Mouse (Mus musculus) forebrain, embryonic 14.5 days (tissue): ENCODE measurements at regions not wholly inside any gene's neighbourhood (a gene's known extent, or its start where the extent isn't known, plus 50 kb on each side); places are given as distances from the start of the nearest gene placed in this dataset.

Experiments
- ATAC-seq: fragments of 200-750 bp; cut with Nextera tagmentation; 2 replicates; pipeline ENCODE4 v1.8.0; 2017; ENCODE audit warnings: mild to moderate bottlenecking, moderate library complexity
- DNase-seq: peaks from one replicate; pipeline ENCODE4 v3.0.0-alpha.2; 2015; ENCODE audit warnings: low spot score
- H3K27ac ChIP-seq: fragments of 300-500 bp; sonication (generic); 2 replicates; pipeline ENCODE4 v1.5.1; 2014; ENCODE audit warnings: low read depth, mild to moderate bottlenecking, control low read depth, low read length, moderate library complexity
- H3K27me3 ChIP-seq: fragments of 300-500 bp; sonication (generic); replicated peaks from 2 replicates; pipeline ENCODE4 v1.6.1; 2014; ENCODE audit warnings: low read length, control low read depth, mixed read lengths; ENCODE audit not compliant: control insufficient read depth, insufficient read depth
- H3K36me3 ChIP-seq: fragments of 300-500 bp; sonication (generic); 2 replicates; pipeline ENCODE4 v1.6.1; 2014; ENCODE audit warnings: low read length, control low read depth; ENCODE audit not compliant: control insufficient read depth, insufficient read depth
- H3K4me1 ChIP-seq: fragments of 300-500 bp; sonication (generic); 2 replicates; pipeline ENCODE4 v1.6.1; 2014; ENCODE audit warnings: antibody characterized with exemption, low read length, control low read depth; ENCODE audit not compliant: control insufficient read depth, insufficient read depth
- H3K4me2 ChIP-seq: fragments of 300-500 bp; sonication (generic); 2 replicates; pipeline ENCODE4 v1.6.1; 2014; ENCODE audit warnings: mild to moderate bottlenecking, control low read depth, low read length
- H3K4me3 ChIP-seq: fragments of 300-500 bp; sonication (generic); 2 replicates; pipeline ENCODE4 v1.5.1; 2014; ENCODE audit warnings: low read depth, low read length, control low read depth
- H3K9ac ChIP-seq: fragments of 300-500 bp; sonication (generic); 2 replicates; pipeline ENCODE4 v1.6.1; 2014; ENCODE audit warnings: mild to moderate bottlenecking, low read length, control low read depth, moderate library complexity
- H3K9me3 ChIP-seq: fragments of 300-500 bp; sonication (generic); replicated peaks from 2 replicates; pipeline ENCODE4 v1.6.1; 2016; ENCODE audit warnings: low read length, control low read depth, mixed read lengths; ENCODE audit not compliant: control insufficient read depth
- WGBS: fragments of 180-500 bp; shearing (Covaris S2); extraction: QIAGEN DNeasy Blood & Tissue Kit; methylation state at CpG from one replicate; pipeline ENCODE4 v1.1.7; 2014; 5-methylcytosine and 5-hydroxymethylcytosine counted together

DNA sequence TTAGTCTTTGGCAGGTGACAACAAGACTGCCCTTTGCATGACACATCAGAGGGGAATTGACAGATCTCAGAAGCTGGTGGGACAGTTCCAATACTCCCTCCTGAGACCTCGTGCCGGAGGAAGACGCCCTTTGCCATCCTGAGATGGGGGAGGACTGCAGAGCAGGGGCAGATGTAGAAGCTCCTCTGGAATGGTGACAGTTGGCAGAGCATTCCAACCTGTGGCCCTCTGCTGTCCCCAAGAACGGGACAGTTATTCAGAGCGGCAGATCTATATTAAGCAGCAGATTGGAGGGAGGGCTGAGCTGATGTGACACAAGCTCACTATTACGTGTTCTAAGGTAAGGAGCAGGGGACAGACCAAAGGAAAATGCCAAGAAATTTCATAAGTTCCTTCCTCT, 97.7 kb upstream of the Ppargc1a start:
- no peak overlapping the region for H3K9ac ChIP-seq
- no peak overlapping the region for H3K4me2 ChIP-seq
- ATAC-seq (no peak), DNase-seq (no peak)
- no peak overlapping the region for H3K27ac ChIP-seq
- no peaks in the 10 kb centered on the region for H3K9me3 ChIP-seq
- 86% methylated on average over 6 of the region's 6 CpGs for WGBS
- H3K4me3 ChIP-seq = no peak overlapping the region
- no peaks in the 10 kb centered on the region for H3K36me3 ChIP-seq
- H3K4me1 ChIP-seq = peaks cover 3% of the 10 kb centered on the region; the same call in 1 of the 2 replicates
- no peaks in the 10 kb centered on the region for H3K27me3 ChIP-seq

DNA sequence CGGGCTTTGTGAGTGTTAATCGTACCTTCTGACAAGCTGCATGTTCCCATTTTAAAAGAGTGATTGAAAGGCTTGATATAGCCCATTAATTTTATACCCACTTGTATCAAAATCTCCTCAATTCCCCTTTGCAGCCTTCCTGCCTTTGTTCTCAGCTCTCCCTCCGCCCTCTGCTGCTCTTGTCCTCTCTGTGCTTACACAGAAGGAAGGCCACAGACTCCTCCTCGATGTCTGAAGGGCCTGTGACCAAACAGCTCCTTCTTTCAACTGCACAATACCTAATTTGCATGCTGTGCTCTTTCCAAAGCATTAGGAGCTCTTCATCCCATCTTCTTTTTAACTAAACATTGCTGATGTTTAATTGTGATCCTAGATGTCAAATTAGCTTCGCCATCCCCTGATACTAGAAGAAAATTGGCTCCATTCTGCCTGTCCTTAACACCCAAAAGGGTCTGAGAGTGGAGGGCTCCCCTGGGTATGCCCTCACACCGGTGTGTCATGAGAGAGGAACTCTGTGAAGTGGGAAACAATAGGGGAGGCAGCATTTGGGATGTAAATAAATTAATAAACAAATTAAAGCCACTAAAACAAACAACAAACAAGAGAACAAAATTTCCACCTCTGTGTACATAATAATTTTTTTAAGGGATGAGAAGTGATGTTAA, 90.8 kb upstream of the Ppargc1a start:
- Histone ChIP-seq H3K36me3 (no peaks in the 10 kb centered on the region), H3K27me3 (no peaks in the 10 kb centered on the region), H3K9ac (no peak overlapping the region), H3K9me3 (no peaks in the 10 kb centered on the region), H3K4me2 (no peak overlapping the region), H3K27ac (no peak overlapping the region), H3K4me3 (no peak overlapping the region), H3K4me1 (peaks cover 2% of the 10 kb centered on the region; the same call in 1 of the 2 replicates)
- WGBS = 32% methylated on average over 6 of the region's 6 CpGs
- ATAC-seq = 0 out of 2 replicates have a peak, but pooled peaks have one; percentile 34
- peak; percentile 10 for DNase-seq

- no peaks in the 10 kb centered on the region for H3K36me3 ChIP-seq
- WGBS = 90% methylated on average over 2 of the region's 2 CpGs
- H3K4me3 ChIP-seq = no peak overlapping the region
- H3K27me3 ChIP-seq = no peaks in the 10 kb centered on the region
- no peak overlapping the region for H3K4me2 ChIP-seq
- no peak overlapping the region for H3K9ac ChIP-seq
- ATAC-seq (no peak), DNase-seq (no peak)
- H3K9me3 ChIP-seq = no peaks in the 10 kb centered on the region
- no peak overlapping the region for H3K27ac ChIP-seq
- peaks cover 2% of the 10 kb centered on the region; the same call in 1 of the 2 replicates for H3K4me1 ChIP-seq
Measured at GRCm38 (mm10) chr5:51653507-51653906, 86.0 kb upstream of the Ppargc1a start.

DNA sequence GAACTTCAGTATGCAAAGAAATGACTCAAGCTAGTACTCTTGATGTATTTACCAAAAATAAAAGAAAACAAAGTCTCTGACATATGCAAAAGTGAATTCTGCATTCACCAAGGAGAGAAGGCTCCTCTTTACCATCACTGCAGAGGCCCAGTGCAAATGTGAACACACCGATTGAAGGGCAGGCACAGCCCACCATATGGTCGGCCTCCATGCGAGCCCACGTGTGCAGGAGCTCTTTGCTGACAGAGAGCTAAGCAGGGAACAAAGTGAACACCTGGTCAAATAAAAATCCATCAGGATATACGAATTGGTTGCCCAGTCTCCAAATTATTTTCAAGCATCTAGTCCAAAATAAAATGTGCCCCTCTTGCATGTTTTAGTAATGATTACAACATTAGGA, 56.9 kb upstream of the Ppargc1a start:
- H3K4me2 ChIP-seq = no peak overlapping the region
- H3K9ac ChIP-seq = no peak overlapping the region
- 59% methylated on average over 5 of the region's 5 CpGs for WGBS
- no peaks in the 10 kb centered on the region for H3K36me3 ChIP-seq
- no peaks in the 10 kb centered on the region for H3K27me3 ChIP-seq
- no peak for DNase-seq
- no peaks in the 10 kb centered on the region for H3K9me3 ChIP-seq
- no peak overlapping the region for H3K4me3 ChIP-seq
- H3K4me1 ChIP-seq = no peaks in the 10 kb centered on the region
- ATAC-seq = peak; percentile 42; the same call in 1 of the 2 replicates
- no peak overlapping the region for H3K27ac ChIP-seq
